Mouse (Mus musculus): ENCODE measurements around the gene Pde6c.

- TF ChIP-seq CTCF (IDR thresholded peaks at IDR 0.05; ENCODE audit: control insufficient read depth, insufficient read depth, insufficient read length) (no peak), USF1 (IDR thresholded peaks at IDR 0.05; ENCODE audit: low read depth) (no peak), MYOD1 (IDR thresholded peaks at IDR 0.05; ENCODE audit: control insufficient read depth, insufficient read length, low read depth) (no peak), FOSL1 (IDR thresholded peaks at IDR 0.05; ENCODE audit: insufficient read depth, low read length, poor library complexity, severe bottlenecking) (no peak)
Observed at GRCm38 (mm10) chr19:38217696-38218095, 85.1 kb downstream of the Pde6c start.
